Mouse (Mus musculus) heart, postnatal 4 days (tissue): ENCODE data around the gene Rb1. TPM values are rescaled to one million over a fixed set of nuclear protein-coding genes. Genes with fewer than 3 reads are reported as not detected.

Source experiments
- DNase-seq: peaks from one replicate; pipeline ENCODE4 v3.0.0; 2021
- total RNA-seq, 2 experiments: library from RNA; stranded (reverse); gene quantifications; 2 replicates each; pipeline ENCODE4 v1.2.3; 2021

Rb1 gene
- total RNA-seq, result 10 to 100 TPM; 16.9 to 19.2 TPM

DNA sequence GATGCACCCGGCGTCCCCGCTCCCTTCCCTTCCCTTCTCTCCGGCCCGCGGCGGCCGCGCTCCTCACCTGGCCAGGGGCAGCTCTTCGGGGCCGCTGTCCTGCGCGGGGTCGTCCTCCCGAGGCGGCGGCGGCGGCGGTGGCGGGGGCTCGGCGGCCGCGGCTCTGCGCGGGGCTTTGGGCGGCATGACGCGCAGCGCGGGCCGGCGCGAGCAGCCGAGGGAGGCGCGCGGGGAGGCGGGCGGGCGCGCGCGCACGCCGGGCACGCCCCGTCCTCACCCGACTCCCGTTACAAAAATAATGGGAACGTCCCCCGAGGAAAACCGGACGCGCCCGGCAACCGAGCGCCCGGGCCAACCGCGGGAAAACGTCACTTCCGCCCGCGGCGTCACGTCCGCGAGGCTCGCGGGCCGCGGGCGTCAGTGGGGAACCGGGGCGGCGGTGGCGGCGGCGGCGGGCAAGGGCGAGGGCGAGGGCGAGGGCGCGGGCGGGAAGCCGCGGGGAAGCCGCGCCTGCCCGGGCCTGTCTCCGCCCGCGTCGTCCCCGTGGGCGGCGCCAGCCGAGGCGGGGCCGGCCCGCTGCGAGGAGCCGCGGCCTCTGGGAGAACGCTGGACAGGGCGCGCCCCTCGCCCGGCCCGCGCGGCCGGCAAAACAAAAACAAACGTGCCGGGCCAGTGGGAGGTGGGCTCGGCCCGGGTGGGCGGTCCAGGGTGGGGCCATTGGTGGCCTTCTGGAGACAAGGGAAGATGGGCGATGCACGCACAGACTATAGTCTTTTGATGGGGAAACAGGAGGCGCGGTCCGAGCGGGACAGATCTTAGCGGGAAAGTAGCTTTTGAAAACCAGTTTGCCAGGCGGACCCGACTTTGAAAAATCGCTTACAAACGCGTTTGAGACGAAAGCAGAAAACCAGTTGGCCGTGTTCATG is at the start of gene Rb1:
Gene Rb1 (minus strand): TSS at position 367 of the 926 bp plus-strand sequence.
- DNase-seq, result peak; percentile 86

DNA sequence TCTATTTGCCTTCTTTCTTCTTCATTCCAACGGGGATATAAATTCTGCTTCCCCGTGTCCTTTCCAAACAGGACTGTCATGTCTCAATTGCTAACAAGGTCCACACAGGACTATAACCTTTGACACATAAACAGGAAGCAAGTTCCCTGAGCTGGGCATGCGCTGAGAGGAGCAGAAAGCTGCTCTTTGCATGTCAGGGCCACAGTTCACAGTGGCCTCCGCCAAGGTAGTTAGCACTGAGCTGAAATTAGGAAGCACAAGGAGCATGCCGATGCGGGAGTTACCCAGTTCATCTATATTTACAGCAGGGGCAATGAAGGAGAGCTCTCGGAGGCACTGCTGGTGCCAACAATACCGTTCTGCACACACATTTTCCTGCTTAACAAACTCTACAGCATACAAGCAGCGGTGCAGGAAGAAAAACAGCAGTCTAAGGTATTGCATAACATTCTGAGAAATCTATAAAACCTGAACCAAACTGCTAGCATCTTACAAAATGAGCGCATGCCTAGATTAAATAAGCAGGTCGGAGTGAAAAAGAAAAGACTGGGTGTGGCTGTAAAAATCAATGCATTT is 48.8 kb upstream of the Rb1 start:
- no peak for DNase-seq

DNA sequence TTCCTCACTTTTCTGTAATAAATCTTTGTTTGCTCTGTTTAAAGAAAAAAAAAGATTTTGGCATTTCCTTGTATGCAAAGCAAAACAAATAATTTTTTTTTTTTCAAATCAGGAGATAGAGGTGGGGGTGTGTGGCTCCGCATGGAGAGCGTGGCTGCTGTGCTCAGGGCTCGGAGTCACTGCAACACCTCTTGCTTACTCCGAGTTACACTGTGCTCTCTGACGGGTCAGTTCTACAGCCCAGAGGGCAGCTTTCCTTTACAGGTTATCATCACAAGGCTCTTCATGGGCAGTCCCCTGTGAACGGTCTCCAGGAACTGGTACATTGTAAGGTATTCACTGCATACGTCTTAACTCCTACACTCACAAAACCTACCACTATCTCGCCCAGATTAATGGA is 48.0 kb upstream of the Rb1 start:
- DNase-seq, result no peak

DNA sequence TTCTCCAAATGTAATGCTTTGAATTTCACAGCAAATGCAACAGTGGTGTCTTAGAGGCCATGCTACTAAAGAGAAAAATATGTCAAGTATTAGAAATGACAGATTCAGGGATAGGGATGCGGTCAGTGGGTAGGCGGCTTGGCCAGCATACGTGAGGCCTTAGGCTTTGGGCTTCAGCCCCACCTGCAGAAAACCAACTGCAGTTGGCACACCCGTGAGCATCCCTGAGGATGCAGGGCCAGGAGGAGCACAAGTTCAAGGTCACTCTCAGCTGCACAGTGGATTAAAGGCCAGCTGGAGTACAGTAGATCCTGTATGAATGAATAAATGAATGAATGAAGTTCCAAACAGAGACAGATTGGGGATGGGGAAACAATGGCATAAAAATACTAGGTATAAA is 47.4 kb upstream of the Rb1 start:
- no peak for DNase-seq

DNA sequence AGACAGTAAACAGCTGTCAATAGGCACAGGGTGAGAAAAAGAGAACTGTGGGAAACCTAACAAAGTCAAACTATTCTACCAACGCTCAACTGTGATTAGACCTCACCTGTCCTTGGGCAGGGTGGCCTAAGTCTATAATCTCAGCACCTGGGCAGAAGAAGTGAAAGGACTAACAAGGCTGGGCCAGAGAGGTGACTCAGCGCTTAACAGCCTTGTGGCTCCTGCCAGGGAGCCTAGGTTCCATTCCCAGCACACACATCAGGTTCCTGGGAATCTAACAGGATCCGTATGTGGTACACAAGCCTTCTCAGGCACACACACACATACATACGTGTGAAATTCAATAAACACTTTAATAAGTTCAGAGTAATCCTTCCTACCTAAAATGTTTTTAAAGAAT is 46.0 kb upstream of the Rb1 start:
- no peak for DNase-seq

DNA sequence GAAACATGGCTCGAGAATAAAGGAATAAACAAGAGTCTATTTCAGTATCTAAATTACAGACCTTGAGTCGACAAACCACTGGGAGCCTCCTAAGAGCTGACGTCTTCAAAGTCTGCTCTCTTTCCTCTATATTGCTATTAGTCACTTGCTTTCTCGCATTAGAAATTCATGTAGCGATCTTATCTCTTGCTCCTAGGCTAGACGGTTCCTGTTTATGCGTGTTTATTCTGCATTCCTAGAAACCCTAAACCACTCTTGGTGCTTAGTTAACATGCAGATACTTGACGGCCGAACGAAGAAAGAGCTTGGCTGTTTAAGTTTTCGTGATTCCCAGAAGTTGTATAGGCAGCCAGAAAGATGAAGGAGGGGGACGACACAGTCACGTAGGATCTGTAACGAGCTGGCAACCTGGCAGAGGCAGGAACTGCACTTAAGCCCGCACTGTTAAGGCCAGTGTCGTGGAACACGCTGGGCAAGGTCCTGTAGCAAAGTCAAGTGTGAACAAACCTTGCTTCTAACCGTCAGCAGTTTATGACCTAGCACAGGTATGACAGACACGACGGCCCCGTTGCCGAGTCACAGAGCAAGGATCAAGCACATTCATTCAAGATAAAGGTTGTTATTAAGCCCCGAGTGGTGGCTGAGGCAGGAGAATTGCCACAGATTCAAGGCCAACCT is 45.2 kb upstream of the Rb1 start:
- DNase-seq, result no peak

DNA sequence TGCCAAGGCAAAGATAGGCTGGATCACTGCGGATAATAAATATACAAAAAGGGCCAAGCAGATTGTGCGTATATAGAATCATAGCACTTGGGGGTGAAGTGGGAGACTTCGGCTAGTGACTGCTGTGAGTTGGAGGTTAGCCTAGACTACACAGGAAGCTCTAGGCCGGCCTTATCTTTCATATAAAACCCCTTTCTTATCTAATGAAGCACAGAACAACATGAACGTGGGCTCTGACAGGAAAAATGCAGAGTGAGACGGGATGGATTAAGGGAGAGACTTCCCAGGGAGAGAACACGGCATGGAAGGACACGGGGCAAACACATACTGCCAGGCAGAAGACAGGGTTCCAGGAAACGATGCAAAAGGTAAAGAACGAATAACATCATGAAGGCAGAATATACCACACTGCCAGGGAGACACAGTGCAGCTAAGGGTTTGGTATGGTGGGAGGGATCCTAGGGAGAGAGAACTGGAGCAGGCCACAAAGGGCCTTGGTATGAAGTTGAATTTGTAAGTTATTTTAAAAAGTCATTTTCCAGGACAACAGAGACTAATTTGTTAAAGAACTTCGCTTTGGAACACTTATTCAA is 44.6 kb upstream of the Rb1 start:
- DNase-seq, result no peak

DNA sequence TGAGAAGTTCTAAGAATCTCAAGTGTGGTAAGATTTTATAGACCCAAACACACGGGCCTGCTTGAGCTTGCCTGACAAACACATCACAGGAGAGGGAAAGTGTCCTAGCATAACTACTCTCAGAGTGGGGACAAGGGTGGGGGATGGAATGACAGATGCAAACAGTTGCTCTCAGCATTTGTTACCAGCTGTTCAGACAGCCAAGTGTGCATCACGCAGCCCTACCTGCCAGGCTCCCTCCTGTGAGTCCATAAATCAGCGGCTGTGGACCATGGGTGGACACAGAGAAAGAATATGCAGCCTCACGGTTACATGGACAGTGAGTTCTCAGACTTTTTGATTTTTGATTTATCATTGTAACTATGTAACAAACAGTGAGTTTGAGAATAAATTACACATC is 44.0 kb upstream of the Rb1 start:
- no peak for DNase-seq

DNA sequence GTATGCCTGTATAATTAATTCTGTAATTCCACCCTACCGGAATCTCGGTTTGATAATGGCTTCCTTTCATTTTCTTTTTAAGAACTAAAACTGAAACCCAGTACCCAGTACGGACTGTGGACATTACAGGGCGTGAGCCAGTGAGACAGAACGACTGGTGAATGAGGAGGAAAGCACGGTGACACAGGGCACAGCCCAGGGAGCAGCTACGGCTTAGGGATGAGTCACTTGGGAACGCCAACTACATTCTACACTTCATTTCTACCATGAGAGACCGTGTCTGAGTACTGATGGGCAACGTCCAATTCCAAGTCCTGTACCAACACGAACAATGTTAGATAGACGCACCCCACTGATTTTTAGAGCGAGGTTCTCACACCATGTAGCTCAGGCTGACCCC is 43.3 kb upstream of the Rb1 start:
- DNase-seq, result no peak

DNA sequence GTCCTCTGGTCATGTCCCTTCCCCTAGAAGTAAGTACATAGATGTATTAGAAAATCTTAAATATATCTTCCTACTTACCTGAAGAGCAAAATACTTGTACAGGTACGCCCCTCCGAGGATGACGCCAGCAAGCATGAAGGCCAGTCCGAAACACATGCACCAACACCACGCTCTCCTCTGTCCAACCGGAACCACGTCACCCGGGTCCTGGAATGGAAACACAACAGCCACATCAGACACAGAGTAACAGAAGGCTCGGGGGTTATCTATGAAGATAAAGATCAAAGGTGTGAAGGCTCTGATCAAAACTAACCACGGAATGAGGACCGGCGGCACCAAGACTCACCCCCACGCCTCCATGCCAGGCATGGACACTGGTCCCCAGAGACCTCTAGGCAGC is 42.6 kb upstream of the Rb1 start:
- DNase-seq, result no peak

DNA sequence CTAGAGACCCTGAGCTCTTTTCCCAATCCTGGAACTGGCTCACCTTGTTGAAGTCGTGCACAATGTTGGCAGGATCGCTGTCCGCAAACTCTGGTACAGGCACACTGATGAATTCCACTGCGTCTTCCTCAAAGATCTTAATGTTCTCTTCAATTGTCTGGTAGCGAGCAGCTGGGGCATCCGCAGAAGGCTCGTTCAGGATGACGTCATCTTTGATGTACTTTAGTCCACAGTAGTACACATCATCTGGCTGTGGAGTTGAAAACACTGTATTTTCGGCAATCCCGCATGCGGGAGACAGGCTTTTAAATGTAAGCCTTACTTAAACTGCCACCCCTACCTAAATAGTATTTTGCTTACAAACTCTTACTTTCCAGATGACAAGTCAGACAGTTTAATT is 40.7 kb upstream of the Rb1 start:
- no peak for DNase-seq

DNA sequence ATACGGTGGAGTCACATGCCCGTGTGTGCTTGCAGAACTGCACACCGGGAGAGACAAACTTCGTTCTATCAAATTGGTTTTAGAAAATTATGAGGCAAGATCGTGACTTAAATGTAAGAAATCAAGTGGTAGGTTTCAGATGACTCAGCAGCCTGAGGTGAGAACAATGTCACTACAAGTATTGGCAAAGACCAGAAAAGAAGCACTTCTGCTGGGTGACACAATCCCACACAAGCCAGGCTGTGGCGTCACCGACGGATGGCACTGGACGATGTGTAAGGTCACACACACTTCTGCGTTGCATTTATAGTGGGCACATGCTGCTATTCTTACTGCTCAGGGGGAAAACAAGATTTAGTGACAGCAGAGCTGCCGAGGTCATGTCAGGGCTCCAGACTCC is 38.2 kb upstream of the Rb1 start:
- no peak for DNase-seq

DNA sequence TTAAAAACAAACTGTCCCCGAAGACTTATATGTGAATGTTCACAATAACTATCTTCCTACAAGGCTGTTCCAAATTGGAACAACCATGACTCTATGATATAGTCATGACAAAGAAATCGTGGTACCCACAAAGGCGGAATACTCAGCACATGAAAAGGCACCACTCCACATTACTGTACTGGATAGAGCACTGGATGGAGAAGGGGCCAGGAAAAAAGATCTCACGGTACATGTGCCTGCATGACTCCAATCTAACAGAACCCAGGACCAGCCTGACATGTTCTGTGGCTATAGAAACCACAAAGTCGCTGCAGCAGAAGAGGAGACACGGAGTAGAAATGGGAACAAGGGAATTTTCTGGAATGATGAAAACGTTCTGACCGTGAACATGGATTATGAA is 29.1 kb upstream of the Rb1 start:
- no peak for DNase-seq

DNA sequence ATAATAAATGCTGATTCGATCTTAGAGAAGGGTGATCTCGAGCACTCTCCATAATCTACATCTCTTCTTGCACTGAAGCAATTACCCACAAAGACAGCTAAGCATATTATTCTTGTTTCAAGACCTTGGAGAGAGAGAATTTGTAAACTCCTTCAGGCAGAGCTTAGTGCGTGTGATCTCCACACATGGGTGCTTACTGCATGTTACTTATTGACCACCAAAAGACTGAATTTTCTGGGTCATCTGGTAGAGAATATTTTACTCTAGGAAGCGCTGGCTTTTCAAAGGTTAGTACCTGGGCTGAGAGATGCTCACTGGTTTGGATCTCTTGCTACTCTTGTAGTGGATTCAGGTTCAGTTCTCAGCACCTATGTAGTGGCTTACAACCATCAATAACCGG is 25.5 kb upstream of the Rb1 start:
- DNase-seq, result no peak

DNA sequence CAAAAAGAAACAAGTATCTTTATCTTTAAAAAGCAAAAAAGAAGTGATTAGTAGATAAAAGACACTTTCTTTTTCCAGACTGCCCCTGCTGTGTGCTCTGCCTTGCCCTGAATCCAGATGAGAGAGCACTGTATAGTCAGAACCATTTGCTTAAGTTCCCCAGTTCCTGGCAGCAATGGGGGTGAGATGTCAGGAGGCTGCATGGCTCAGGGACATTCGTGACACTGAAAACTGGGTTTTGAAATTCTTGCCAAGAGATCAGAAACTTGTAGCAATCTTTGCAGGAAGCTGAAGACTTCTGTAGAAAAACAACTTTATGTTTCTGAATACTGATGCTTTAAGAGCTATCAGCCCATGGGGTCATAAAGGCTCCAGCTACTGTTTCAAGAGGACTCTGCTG is 24.4 kb upstream of the Rb1 start:
- DNase-seq, result no peak

DNA sequence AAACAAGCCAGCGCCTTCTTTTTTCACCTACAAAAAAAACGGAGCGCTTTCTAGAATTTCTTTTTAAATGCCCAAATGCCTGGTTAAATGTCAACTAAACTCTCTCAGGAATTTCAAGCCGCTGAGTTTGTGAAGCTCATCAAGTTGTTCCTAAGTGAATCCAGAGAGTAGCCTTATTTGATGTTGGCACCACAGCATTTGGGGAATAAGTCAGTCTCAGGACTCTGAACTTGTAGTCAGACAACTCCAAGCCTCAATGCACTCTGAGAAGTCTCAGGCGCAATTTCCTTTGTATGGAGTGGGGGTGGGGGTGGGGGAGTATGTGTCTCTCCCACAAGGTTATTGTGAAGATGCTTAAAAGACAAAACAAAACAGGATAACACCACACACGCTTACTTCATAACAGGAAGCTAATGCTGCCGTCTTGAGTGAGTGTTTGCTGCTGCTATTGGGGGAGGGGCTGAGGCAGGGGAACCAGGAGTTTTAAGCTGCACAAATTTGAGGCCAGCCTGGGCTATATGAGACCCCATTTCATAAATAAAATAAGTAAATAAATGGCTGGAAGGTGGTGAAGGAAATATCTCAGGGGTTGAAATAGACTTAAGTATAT is 23.5 kb upstream of the Rb1 start:
- DNase-seq, result no peak

DNA sequence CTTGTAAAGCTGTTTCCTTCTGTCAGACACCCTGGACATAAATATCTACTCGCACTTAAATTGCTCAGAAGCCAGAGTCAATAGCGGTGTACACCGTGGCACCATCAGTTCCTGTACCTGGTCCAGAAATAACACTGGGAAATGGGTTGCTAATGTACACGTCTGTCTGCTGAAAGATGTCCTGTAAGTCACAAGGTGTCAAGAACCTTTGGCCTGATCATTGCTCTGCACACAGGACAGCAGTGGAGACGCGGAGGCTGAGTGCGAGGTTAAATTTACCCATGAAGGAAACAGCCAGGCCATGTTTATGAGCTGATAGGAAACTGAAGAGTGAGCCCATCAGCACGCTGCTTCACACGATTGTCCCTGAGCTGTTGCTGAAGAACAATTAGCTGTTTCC is 21.7 kb upstream of the Rb1 start:
- DNase-seq, result peak; percentile 20

DNA sequence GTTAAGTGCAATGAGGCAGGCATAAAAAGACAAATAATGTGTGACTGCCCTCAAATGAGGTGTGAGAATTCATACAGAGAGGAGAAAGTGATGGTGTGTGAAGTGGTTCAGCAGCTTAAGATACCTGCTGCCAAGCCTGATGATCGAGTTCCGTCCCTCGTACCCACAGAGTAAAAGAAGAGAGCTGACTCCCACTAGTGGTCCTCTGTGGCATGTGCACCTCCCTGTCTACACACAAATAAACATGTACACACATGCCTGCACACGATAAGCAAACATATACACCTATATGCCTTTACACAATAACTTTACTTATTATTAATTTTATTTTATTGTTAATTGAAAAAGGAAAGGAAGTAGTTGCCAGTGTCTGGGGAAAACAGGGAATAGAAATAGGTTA is 20.0 kb upstream of the Rb1 start:
- no peak for DNase-seq

DNA sequence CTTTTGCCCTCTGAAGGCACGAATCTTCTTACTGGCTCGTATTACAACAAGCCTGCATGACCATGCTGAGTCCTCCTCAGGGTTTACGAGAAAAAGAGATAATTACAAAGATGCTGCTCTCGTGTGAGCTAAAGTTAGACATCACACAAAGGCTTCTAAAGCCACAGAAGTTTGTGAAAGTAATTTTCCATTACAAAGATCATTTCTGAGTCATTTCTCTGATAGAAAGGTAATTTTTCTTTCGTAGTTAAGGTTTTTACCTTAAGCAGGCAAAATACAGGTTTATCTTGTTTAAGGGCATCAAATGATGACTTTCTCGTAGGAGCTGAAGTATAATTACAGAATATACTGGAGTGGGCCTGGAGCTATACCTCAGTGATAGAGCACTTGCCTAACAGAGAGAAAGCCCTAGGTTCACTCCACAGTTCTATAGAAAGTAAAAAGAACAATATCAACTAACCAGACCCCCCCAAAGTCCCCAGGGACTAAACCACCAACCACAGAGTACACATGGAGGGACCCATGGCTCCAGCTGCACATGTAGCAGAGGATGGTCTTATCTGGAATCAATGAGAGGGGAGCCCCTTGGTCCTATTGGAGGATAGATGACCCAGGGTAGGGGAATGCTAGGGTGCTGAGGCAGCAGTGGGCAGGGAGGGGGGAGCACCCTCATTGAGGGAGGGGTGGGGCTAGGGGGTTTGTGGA is 14.6 kb upstream of the Rb1 start:
- DNase-seq, result no peak

DNA sequence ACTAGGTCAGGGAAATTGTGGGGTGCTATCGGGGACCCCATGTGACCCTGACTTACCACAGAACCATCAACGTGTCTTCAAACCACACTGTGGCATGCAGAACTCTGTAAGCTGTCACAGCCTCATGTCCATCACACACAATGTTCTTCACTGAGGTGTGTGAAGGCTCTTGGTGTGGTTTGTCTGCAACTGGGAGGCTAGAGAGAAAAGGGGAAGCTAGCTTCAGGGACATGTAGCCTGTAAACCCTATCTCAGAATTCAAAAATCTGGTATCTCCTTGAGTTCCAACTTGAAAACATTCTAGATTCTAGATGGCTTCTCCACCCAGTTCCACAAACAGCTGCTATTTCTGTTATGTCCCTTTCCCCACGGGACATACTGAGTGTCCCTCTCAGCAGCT is 14.0 kb upstream of the Rb1 start:
- DNase-seq, result no peak

DNA sequence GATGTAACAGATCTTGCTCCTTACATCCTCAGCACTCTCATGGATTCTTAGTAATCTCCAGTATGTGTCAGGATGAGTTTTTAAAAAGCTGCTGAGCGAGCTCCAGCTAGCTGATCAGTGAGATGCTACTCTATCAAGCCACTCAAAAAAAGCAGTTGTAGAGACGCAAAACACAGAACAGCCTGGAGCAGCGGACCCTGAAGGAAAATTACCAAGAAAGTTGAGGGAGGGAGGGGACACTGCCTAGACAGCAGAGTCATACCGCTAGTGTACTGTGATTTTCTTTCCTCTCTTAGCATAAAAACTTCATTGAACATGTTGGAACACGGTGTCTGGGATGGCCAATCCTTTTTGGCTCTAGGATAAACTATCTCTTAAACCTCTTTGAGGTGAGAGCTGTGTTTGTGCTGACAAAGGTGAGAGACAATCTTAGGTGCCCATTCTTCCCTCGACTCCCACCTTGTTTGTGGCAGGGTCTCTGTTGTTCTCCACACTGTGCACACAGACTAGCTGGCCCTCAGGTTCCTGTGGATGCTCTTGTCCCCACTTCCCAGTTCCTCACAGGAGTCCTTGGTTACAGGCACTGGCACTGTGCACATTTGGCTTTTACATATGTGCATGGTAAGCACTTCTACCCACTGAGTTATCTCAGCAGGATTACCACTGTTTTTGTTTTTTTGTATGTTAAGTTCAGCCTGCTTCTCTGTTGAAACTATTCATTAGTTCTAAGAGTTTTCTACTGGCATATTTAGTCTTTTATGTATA is 10.9 kb upstream of the Rb1 start:
- DNase-seq, result no peak
